Mouse (Mus musculus) spleen, adult 10 weeks (tissue): Measurements from ENCODE around the gene Olfr1082. TPM values are rescaled to one million over a fixed set of nuclear protein-coding genes. Genes with fewer than 3 reads are reported as not detected.

Experiments
- polyA plus RNA-seq: library from polyadenylated mRNA; stranded (reverse); fragments of 350-450 nt; fragmentation: Illumina TruSeq; extraction: RNeasy Lipid Tissue Mini Kit (QIAGEN cat#74804); gene quantifications from one replicate; pipeline ENCODE4 v1.2.3, GENCODE M21; 2015; ENCODE audit warnings: low replicate concordance; ENCODE audit not compliant: insufficient read depth

Olfr1082 gene
- not detected for polyA plus RNA-seq

GRCm38 (mm10) chr2:86598866-86599265 is at the start of gene Olfr1082:
TSS of gene Olfr1082 (minus strand) at chr2:86598966.

GRCm38 (mm10) chr2:86639625-86640024 is 40.9 kb upstream of the Olfr1082 start, which contains the start of gene Olfr1084:
TSS of gene Olfr1084 (minus strand) at chr2:86639725.

GRCm38 (mm10) chr2:86558135-86558534 is 40.6 kb downstream of the Olfr1082 start, which contains the start of gene Olfr1080:
TSS of gene Olfr1080 (minus strand) at chr2:86558235.

Other genes with a start within 250 kb of the Olfr1082 start
- not detected for gene Olfr1055, start 248.7 kb downstream of the Olfr1082 start, polyA plus RNA-seq
- not detected for gene Olfr1056, start 236.5 kb downstream of the Olfr1082 start, polyA plus RNA-seq
- not detected for gene Olfr1057, start 220.6 kb downstream of the Olfr1082 start, polyA plus RNA-seq
- gene Olfr1058, start 210.4 kb downstream of the Olfr1082 start, polyA plus RNA-seq = not detected
- not detected for gene Olfr1061, start 184.9 kb downstream of the Olfr1082 start, polyA plus RNA-seq
- not detected for gene Olfr1062, start 172.2 kb downstream of the Olfr1082 start, polyA plus RNA-seq
- not detected for gene Olfr1065, start 148.4 kb downstream of the Olfr1082 start, polyA plus RNA-seq
- not detected for gene Olfr1066, start 142.7 kb downstream of the Olfr1082 start, polyA plus RNA-seq
- not detected for gene Olfr228, start 111.6 kb downstream of the Olfr1082 start, polyA plus RNA-seq
- gene Olfr1076, start 90.5 kb downstream of the Olfr1082 start, polyA plus RNA-seq = not detected
- gene Olfr1079, start 56.5 kb downstream of the Olfr1082 start, polyA plus RNA-seq = not detected
- not detected for gene Olfr1080, start 40.7 kb downstream of the Olfr1082 start, polyA plus RNA-seq
- not detected for gene Olfr1084, start 40.8 kb upstream of the Olfr1082 start, polyA plus RNA-seq
- not detected for gene Olfr1085, start 63.1 kb upstream of the Olfr1082 start, polyA plus RNA-seq
- gene Olfr1086, start 81.1 kb upstream of the Olfr1082 start, polyA plus RNA-seq = not detected
- not detected for gene Olfr1087, start 99.4 kb upstream of the Olfr1082 start, polyA plus RNA-seq
- gene Olfr1089, start 134.7 kb upstream of the Olfr1082 start, polyA plus RNA-seq = not detected
- not detected for gene Olfr1090, start 160.0 kb upstream of the Olfr1082 start, polyA plus RNA-seq
- gene Olfr1093, start 183.5 kb upstream of the Olfr1082 start, polyA plus RNA-seq = not detected
- not detected for gene Olfr141, start 211.1 kb upstream of the Olfr1082 start, polyA plus RNA-seq
- gene Olfr1094, start 225.7 kb upstream of the Olfr1082 start, polyA plus RNA-seq = not detected